Mouse (Mus musculus): Measurements from ENCODE around the gene Acsf3.

Gene Acsf3

DNA sequence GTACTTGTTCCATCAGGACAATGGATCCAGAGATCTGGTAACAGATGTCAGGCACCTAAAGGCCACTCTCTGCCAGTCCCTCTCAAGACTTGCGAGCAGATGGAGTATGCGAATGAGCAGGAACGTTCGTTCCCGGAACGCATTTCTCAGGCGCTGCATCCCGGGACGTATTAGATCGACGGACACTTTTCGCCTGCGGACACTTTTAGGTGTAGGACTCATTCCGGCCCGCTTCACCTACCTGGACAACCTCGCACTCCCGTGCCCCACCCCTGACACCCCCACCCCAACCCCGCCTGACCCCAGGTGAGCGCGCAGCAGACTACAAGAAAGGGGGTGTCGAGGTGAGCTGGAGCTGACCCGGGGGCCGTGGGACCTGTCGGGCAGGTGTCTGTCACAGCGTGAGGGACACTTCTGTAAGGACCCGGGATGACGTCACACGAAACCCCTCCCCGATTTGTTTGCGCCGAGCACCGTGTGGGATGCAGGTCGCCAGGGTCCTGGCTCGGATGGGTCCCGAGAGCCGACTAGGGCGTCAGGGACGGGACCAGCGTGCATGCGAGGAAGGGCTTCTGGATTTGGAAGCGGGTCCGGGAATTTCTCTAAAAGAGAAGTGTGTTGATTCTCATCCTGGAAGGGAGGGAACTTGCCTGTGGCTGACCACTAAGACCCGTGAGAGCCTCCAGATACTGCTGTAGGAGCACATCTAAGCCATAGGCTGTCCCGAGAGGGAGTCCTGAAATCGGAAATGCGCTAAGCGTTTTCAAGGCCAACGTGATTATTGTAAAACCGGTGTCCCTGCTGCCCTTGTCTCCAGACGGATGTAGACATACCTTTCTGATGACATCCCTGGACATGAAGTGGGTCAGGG, at the start of gene Acsf3:
Acsf3 (plus strand) TSS at position 202 of the 871 bp plus-strand sequence.
- DNase-seq (ENCODE audit: low read depth, low spot score) = peak; percentile 53

DNA sequence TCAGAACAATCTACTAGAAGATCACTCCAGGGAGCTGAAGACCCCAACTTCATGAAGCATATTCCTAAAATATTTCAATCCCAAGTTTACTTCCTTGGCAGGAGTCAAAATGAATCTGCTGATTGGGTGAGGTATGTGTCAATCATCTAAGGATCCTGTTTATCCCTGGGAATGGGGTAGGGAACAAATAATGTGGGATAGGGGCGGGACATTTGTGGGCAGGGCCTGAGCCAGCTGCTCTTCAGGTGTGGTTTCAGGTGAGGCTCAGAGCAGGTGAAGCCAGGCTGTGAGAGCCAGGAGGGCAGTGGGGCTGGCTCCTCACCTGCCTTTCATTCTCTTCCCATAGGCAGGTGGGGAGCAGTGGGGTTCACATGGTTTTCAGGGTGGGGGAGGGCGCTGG, 48.5 kb upstream of the Acsf3 start:
- no peak for DNase-seq (ENCODE audit: low read depth, low spot score)

DNA sequence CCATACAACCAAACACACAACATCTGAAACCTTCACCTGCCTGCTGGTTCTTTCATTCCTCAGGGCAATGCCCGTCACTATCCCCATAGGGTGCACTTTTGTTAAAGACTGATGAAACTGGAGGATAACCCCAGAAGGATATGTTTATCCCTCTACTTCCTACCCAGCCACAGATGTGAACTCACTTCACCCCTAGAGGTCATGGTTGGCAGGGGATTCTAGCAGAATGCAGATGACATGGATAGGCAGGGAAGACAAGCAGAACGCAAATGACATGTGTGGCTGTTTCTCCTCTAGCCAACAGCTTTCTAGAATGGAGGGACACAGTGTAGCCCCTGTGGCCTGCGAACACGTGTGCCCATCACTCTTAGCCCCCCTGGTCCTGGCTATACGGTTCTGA, 47.9 kb upstream of the Acsf3 start:
- no peak for DNase-seq (ENCODE audit: low read depth, low spot score)

DNA sequence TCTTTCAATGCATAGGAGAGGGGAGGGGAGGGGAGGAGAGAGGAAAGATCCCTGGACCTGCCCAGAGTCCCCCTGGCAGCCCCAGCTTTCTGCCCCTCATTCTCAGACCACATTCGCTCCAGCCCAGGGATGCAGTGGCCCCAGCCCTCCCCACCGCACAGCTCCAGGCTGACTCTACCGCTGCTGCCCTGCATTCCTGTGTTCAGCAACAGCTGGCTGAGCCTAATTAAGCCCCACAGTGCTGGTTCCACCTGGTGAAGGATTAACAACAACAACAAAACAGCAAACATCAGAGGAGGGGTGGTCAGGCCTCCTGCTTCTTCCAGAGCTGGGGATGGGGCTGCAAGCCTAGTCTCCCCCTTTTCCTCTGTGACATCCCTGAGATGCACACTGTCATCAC, 46.7 kb upstream of the Acsf3 start:
- DNase-seq (ENCODE audit: low read depth, low spot score) = no peak

DNA sequence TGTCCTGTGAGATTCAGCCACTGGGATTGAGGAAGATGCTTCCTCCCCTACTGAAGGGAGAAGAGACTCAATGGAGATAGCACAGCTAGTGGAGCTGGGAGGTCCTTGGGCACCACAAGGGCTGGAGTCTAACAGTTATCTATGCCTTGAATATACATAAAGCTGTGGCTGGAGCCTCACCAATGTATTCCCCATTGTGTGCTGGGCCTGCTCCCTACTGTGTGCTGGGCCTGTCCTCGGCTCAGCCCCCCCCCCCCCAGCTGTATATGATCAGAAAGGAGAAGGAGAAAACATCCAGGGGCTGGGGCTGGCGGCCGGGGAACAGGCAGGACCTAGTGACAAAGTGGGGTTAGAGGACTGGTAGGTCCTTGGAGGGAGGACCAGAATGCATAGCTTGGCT, 40.2 kb upstream of the Acsf3 start:
- DNase-seq (ENCODE audit: low read depth, low spot score) = no peak

DNA sequence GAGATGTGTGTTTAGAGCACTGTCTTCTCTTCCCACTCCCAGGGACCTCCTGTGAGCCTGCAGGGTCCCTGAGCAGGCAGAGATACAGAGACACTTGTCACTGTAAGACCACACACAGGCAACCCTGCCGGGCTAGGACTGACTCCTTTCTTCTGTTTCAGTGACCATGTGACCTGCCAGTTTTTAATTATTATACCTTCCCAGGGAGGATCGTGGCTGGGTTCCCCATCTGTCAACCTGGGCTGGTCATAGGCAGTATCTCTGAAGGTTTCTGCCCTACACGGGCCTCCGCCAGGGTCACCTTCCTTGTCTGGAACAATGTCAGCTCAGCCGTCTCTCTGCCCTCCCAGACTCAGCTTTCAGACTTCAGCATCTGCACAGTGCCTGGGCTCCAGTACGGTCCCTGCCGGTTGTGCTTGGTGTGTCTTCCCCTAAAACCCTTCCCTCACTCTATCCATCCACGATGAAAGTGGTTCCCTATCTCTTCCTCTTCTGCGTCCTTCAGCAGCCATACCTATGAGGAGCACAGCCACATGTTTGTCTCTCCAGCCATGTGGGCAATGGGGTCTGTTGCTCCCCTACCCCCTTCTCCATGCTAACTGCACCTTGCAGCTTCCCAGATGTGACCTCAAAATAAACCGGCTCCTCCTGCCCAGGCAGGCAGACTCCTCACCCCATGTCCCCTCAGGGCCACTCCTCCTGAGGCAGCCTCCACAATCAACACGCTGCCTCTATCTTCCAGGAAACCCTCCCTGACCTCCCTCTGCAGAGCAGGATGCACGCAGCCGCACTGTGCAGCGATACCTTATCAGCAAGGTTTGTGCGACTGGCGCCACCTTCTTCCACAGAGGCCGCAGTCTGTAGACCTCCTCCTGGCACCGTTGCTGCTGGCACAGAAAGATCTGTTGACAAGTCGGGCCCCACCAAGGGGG, 39.5 kb upstream of the Acsf3 start:
- no peak for DNase-seq (ENCODE audit: low read depth, low spot score)

DNA sequence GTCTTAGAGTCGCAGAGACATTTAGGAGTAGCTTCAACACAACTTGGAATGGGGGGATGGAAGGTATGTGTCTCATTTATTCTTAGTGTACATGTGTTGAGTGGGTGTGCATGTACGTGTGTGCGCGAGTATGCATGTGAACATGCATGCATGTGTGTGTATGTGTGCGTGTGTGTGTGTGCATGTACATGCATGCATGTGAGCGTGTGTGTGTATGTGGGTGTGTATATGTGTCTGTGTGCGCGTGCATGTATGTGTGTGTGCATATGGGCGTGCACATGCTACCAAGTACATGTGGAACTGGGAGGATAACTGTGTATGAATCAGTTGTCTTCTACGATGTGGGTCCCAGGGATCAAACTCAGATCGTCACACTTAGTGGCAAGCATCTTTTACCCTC, 38.7 kb upstream of the Acsf3 start:
- no peak for DNase-seq (ENCODE audit: low read depth, low spot score)

DNA sequence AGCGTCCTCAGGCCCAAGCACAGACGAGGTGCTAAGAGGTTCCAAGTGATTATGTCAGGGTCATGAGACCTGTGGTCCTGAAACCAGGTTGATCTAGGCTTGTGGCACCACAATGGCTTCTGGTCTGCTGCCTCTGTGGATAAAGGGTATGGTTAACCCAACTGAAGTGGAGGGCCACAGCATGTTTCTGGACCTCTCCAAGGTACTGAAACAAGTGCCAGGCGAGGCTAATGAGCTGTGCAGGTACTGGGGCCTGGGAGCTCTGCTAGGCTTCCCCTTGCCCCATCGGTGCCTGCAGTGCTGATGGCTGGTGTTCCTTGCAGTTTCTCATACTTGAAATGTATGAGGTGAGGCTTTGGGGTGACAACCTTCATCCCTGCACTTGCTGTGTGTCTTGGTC, 38.2 kb upstream of the Acsf3 start:
- DNase-seq (ENCODE audit: low read depth, low spot score) = no peak

DNA sequence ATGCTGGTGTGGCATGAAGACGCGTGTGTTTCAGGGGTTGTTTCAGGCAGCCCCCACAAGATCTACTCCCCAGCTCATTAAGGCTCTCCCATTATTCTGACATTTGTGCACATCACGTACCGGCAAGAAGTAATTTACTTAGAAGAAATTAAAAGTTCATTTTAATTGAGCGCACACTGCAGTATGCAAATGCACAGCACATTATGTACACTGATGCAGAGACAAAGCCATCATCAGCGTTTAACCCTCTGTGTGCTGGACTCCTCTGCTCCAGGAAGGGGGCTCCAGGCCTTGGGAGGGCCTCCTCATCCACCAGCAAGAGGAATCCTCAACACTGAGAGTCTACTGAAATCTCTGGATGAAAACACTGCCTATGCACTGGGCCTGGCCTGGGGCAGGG, 37.4 kb upstream of the Acsf3 start:
- no peak for DNase-seq (ENCODE audit: low read depth, low spot score)

DNA sequence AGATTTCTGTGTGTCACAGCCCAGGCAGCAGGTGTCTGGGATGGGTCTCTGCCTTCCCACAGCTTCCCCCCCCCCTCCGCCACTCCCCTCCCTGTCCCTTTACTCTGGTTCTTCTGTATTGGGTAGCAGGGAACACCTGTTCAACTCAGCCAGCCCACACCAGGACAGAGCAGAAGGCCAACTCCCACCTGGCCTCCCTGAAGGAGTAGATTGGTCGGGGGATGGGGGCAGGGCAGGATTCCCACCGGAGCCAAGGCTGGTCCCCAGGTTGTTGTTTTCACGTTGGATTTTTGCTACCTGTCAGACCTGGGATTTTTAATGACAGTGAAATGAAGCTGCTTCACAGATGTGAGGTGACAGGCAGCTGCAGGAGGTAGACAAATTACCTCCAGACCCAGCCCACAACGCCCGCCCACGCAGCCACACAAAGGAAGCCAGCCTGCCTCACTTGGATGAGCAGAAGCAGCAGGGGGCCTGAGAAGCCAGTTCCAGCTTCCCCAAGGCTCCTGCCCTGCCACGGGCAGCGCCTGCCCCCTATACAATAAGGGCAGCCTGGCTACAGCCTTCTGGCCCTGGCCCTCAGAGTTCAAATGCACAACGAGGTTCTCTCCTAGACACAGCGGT, 36.1 kb upstream of the Acsf3 start:
- no peak for DNase-seq (ENCODE audit: low read depth, low spot score)

DNA sequence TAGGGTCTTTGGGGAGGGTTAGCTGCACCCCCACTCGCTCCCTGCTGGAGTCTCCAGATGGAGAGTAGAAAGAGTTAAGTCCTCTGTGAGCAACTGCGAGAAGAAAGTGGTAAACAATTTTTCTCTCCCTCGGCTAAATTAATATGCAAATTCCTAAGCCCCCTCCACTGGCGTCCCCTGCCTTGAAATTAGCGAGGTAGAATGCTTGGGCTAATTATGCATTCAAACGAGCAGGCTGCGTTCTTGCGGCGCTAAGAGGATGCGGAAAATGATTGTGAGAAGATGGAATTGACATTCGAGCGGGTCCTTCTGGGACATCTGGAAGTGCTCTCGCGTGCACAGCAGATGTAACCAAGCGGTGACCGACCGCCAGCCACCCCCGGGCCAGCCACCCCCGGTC, 32.8 kb upstream of the Acsf3 start:
- no peak for DNase-seq (ENCODE audit: low read depth, low spot score)

DNA sequence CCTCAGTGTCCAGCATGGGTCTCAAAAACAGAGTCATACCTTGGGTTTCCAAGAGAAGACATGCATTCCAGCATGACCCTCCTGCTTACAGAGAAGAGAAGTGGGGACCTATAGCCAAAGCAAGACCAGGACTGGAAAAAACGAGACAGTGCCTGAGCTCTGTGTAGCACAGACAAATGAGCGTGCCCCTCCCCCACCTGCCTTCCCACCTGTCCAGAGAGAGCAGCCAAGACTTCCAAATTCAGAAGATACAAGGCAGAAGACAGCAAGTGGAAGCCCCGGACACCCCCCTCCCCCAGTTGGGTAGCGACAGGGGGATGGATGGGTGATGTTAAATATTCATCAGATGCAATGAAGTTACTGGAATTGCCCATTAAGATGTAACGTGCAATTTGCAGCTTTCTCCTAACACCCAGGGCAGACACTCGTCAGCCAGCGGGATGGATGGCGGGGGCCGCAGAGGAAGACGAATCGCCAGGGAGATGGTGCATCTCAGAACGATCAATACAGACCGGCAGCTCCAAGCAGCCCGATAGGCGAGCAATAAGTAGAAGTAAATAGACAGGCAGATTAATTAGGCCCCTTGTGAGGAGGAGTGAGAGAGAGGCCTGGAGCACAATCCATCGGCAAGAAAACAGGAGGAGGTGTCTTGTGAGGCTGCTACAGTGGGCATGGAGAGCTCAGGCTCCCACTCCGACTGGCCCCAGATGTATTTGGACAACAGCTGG, 30.1 kb upstream of the Acsf3 start:
- DNase-seq (ENCODE audit: low read depth, low spot score) = no peak

DNA sequence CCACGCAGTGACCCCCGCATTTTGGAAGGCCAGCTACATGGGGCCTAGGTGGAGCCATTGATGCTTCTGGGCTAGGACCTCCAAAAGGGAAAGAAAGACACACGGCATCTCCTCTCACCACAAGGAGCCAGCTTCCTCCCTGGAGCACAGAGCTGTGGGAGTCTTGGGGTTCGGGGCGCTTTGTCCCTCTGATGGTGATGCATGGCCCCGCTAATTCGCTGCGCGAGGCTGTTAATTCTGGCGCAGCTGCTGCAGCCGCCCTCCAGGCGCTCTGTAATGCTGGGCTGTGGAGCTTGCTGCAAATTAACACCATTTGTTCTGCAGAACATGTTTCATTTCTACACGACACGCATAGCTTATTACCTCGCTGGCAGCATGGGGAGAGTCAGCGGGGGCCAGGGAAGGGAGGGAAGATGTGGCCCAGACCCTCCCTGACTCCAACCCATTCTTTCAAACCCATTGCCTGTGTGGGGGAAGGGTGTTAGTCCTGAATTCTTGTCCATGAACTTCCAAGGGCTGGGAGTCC, 29.5 kb upstream of the Acsf3 start:
- DNase-seq (ENCODE audit: low read depth, low spot score) = no peak

DNA sequence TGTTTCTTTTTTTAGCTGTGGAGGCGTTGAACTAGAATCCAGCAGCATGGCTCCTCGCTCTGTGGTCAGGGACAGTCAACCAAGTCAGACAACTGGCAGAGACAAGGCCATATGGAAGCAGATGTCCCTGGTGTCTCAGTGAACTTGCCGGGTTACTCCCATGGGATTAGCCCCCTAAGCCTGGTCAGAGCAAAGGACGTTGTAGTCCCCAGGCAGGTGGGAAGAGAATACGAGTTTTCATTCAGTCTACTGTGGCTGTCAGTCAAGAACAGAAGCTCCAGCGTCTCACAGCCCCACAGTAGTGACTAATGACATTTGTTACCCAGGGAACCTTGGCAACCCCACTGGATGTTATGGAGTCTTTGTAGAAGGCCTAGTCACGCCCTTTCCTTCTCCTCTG, 28.8 kb upstream of the Acsf3 start:
- DNase-seq (ENCODE audit: low read depth, low spot score) = no peak

DNA sequence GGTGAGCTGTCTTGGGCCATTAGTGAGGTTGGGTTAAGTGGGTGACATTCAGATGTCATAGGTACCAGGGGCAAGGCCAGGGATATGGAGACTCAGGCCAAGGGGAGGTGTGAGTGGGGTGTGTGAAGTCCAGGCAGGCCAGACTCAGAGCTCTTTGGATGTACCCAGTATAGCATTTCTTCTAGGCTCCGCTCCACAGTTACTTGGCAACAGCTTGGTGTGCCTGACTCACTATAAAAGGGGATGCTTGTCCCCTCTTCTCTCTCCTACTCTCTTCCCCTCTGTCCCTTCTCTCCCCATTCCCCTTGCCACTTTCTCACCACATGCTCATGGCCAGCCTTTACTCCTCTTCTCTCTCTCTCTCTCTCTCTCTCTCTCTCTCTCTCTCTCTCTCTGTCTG, 27.5 kb upstream of the Acsf3 start:
- no peak for DNase-seq (ENCODE audit: low read depth, low spot score)

DNA sequence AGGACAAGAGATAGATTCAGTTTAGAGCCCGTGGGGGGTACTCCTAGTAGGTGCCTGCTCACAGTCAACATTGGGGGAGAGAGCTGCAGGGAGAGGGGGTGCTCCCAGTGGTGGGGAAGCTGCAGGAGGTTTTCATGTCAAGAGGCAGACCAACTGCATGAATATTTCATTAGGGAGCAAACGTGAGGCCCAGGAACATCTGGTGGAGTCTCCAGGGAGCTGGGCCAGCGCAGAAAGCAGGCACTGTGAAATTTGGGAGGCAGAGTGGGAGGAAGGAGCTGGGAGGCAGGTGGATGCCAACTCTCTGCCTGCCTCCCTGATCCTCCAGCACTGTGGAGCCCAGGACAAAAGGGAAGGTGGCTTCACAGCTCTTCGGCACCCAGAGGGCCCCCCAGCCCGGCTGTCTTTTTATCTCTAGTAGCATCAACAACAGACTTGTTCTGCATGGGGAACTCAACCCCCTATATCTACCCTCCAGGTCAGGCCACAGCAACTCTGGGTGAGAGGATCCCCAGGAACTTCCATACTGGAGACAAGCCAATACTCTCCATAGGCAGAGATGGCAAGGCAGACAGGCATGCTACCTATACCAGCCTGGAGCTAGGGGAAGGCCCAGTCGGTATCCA, 25.8 kb upstream of the Acsf3 start:
- no peak for DNase-seq (ENCODE audit: low read depth, low spot score)

DNA sequence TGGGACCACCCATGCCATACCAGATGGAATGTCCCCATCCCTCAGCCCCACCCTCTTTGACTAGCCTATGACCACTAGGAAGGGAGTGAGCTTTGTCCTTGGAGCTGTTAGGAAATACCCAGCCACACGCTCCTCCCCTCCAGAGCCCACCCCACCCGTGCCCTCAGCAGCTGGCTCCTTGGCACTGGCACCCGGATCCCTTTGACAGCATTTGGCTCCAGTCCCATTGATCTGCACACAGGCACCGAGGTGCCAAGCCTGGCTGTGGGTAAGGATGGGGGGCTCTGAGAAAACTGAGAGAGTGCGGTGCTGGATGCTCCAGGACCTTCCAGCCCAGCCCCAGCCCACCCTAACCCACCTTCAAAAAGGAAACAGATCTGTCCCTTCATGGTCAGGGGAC, 23.9 kb upstream of the Acsf3 start:
- no peak for DNase-seq (ENCODE audit: low read depth, low spot score)

DNA sequence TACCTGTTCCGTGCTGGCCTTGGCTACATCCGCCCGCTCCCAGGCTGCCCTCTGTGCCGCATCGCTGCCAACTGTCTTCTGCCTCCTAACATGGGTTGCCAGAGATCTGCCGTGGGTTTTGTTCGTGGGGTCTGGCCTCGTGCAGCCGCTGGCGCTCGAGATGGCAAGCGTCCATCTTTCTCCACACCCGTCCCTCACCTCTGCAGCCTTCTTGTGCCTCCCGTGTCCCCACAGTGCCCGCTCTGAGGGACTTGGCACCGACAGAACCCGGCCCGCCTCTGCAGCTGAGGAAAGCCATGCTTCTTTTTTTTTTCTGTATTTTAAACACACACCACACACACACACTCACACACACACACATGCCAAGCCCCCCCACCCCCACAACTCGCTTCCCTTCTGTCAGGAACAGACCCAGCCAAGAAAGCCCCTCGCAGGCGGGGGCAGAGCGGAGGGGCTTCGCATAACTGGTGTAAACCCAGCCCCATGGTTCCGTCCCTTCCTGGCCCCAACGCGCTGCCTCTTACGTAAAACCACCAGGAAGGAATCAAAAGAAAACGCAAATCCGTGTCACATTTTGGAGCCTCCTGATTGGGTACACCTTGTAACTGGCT, 23.1 kb upstream of the Acsf3 start:
- no peak for DNase-seq (ENCODE audit: low read depth, low spot score)

DNA sequence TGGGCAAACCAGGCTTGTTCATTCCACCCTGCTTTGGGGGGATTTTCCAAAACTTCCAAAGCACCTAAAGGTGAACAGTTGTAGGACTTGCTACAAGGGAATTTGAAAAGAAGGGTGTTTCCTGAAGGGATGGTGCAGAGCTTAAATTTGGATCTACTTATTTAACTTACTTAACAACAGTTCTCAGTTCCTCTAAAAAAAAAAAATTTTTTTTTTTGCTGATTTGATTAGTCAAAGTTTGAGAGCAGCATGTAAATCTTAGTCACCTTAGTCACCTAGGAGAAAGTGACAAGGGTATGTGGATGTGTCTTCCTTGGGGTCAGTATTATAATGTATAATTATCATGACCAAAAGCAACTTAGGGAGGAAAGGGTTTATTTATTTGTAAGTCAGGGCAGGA, 16.7 kb upstream of the Acsf3 start:
- no peak for DNase-seq (ENCODE audit: low read depth, low spot score)

DNA sequence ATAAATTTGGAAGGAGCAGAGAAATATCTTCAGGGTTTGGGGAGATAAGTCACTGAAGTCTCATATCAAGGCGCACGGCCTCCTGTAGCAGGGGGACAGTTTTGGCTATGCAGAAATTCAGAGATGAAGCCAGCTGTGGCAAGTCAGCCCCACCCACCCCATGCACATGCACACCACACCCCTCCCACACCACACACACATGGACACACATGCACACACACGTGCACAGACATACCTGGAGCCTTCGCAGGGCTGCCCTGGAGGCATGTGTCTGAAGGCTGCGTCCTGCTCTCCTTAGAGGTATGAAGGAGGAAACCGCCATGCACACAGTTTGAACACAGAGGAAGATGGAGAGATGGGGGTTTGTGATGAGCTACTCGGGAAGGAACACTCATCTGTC, 15.2 kb upstream of the Acsf3 start:
- no peak for DNase-seq (ENCODE audit: low read depth, low spot score)

DNA sequence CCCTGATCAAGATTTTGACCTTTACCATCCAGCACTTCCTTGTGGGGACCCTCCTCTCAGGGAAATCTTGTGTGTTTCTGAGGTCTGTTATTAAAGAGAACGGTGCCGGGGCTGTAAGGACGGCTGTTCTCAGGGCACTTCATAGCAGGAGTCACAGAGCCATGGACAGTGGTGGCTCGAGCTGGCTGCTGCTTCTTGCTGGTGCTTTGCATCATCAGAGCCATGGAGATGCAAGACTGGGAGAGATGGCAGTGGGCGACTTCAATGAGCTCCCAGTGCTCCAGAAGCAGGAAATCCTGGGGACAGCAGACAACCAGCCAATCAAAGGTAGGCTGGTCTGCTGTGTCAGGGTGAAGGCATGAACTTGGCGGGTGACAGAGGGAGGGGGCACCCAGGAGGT, 14.2 kb upstream of the Acsf3 start:
- DNase-seq (ENCODE audit: low read depth, low spot score) = no peak
